Mouse (Mus musculus): Measurements from ENCODE around the gene Gtf2h4.

The Gtf2h4 gene

DNA sequence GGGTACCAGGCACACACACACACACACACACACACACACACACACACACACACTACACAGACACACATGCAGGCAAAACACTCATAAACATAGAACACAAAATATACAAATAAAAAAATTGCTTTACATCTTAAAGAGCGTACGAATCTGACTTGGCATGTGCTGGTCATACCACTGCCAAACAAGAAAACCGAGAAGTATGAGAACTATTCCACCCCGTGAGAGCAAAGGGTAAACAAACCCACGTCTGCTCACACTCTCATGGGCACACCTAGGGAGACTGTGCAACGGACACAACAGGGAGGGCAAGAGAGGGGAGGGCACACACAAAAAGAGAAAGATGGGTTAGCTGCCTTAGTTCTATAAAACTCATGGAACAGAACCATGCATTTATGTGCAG, 23.2 kb upstream of the Gtf2h4 start:
- DNase-seq, result no peak

- no peak for DNase-seq
These were observed 21.8 kb upstream of the Gtf2h4 start for GRCm38 (mm10) chr17:35695289-35695688.

- no peak for DNase-seq
These were observed 20.4 kb upstream of the Gtf2h4 start for GRCm38 (mm10) chr17:35693906-35694305.

DNA sequence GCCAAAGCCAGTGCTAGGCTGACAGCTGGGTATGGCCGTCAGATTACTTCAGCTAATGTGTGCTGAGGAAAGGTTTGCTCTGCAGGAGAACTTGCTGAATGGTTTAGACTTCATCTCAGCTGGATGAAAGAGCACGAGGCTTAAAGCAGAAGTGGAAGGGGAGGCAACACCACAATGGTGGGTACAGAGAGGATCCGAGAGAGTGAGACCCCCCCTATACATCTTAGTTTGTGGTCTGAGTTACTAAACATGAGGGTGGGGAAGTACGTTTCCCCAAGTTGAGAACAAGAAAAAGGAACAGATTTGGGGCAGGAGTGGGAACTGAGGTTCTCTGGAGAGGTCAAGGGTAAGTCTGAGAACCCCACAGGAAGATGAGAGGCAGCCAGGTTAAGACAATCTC, 18.8 kb upstream of the Gtf2h4 start:
- DNase-seq, result no peak

- no peak for DNase-seq
These were observed 18.3 kb upstream of the Gtf2h4 start for GRCm38 (mm10) chr17:35691811-35692210.

GRCm38 (mm10) chr17:35689936-35690645, 16.6 kb upstream of the Gtf2h4 start:
- DNase-seq, result no peak

GRCm38 (mm10) chr17:35688347-35689175, 15.0 kb upstream of the Gtf2h4 start:
- DNase-seq, result no peak

DNA sequence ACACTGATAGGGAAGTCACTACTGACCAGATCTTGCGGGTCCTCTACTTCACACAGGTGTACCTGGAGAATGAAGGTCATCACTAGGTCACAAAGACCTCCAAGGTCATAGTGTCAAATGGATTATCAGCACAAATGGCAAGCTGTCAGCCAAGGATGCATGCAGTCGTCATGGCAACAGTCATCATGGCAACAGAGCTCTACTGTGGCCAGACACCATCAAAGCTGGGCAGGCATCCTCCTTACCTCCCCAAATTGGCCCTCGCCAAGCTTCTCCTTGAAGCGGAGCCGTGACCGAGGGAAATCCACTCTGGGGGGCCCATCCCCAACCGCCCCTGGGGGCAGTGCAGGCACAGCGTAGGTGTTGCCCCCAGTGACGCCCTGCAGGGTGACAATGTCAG, 11.5 kb upstream of the Gtf2h4 start:
- DNase-seq, result no peak

DNA sequence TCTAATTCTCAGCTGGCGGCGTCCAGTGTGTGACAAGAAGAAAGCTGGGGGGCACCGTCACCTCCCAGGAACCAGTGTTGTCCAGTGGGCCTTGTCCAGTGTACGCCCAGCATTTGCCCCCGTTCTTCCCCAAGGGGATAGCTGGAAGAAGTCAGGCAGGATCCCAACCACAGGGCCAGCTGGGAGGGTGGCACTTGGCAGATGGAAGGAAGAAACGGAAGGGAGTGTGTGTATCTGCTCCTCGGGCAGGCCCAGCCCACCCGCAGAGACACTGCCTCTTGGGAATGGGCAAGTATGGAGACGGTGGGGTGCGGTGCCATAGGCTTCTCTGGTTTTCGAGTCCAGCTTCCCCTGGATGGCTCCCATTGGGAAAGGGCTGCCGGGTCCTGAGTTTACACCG, 8.4 kb upstream of the Gtf2h4 start:
- DNase-seq, result no peak

DNA sequence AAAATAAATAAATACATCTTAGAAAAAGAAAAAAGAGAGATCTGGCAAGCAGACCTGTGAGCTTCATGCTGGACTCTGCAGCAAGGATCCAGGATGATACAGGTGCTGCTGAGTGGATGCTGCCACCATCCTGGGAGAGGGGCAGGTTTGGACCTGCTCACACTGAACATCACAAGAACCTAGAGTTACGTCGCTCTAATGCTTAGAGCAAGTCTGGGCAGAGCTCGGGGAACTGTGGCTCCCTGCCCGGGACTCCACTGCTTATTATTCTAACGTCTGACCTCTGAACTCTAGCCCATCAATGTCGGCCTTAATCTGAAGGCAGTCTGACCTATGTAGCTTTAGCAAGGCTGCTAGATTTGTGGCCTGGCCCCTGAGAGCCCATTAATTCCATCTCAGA, 7.1 kb upstream of the Gtf2h4 start:
- DNase-seq, result no peak

DNA sequence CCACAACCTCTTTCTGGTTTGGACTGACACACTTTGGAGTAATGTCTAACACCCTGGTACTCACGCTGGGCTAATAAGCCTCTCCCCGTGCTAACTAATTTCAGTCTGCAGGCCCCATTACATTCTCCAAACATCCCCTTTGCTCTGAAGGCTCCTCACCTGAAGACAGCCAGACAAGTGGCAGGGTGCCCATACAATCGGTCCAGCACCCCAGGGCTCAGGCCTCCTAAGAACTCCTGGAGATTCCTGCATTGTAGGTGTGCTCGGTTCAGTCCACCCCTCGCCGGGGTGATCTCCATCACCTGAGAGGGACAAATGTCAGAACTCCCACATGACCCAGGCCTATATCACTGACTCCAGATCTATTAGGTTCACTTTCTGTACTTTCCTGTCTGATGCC, 1.0 kb downstream of the Gtf2h4 start:
- no peak for DNase-seq

DNA sequence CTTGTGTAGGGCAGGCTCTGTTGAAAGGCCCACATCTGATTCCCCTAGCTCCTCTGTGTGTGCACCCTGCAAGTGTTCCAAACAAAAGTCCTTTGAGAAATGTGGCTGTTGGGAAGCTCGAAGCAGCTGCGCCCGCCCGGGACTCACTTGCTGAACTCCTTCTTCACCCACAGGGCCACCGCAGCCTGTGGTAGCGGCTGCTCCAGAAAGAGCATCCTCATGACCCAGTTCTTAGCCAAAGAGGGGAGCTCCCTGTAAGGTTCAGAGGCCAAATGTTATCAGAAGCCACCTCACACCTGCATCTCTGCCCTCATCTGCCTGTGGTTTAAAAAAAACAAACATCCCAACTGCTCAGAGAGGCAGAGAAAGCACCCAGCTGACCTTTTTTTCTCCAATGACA, 1.7 kb downstream of the Gtf2h4 start:
- DNase-seq, result no peak

DNA sequence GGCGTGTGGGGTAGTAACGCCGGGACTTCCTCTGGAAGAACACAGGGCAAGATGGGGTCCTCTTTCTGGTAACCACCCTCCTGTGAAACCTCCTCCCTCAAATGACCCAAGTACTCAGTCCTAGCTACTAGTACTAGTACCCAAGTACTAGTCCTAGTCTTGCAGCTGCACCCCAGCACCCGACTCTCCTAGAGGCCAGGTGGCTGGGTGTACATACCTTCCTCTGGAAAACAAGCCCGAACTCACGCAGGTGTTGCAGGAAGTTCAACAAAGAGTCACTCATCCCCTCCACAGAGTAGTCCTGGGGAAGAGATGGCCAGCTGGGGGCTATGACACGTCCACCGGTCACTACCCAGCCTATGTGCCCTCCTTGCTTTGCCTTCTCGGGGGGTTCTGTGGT, 3.8 kb downstream of the Gtf2h4 start:
- DNase-seq, result no peak

GRCm38 (mm10) chr17:35667334-35668065, 6.0 kb downstream of the Gtf2h4 start, which contains the start of gene Vars2:
TSS of gene Vars2 (minus strand) at chr17:35667592.
- peak; percentile 94 to 99 for DNase-seq

- no peak for DNase-seq
These were observed 6.7 kb downstream of the Gtf2h4 start for GRCm38 (mm10) chr17:35666851-35667256.

- DNase-seq, result peak in 1 of 2 experiments; percentile 23
These were observed 7.5 kb downstream of the Gtf2h4 start for GRCm38 (mm10) chr17:35665957-35666515.

DNA sequence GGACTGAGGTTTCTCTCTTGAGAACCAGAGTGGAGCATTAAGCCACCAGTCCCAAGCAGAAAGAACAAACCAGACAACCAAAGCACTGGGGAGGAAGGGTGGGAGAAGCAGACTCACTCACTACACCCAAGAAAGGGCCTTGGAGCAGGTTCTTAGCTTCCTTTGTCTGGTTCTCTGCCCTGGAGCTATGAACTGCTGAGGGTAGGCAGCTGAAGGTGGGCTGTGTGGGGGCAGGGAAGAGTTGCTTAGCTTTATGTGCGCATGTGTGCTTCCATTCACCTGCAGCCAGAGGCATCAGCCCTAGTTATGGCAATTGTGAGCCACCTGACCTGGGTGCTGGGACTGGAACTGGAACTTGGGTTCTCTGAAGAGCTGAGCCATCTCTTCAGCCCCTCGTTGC, 20.5 kb downstream of the Gtf2h4 start:
- no peak for DNase-seq

DNA sequence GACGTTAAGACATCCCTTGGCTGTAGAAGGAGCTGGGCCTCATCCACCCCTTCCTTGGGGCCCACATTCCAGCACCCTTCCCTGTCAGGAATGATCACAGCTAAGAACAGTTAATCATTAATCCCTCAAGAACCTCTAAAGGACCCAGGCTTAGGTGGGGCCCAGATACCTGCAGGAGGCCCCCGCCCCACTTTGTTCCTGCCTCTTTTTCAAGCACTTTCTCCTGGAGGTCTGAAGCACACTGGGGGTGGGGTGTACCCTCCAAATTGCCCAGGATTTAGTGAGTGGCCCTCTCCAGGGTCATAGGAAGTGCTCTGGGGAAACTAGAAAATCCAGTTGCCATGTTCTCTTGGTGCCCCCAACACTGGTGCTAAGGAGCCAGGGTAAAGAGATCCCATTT, 24.1 kb downstream of the Gtf2h4 start:
- DNase-seq, result no peak

GRCm38 (mm10) chr17:35643609-35644236, 29.8 kb downstream of the Gtf2h4 start, which contains the start of gene Mucl3:
TSS of gene Mucl3 (minus strand) at chr17:35643695.
- no peak for DNase-seq

GRCm38 (mm10) chr17:35639352-35639751, 34.2 kb downstream of the Gtf2h4 start:
- DNase-seq, result no peak

DNA sequence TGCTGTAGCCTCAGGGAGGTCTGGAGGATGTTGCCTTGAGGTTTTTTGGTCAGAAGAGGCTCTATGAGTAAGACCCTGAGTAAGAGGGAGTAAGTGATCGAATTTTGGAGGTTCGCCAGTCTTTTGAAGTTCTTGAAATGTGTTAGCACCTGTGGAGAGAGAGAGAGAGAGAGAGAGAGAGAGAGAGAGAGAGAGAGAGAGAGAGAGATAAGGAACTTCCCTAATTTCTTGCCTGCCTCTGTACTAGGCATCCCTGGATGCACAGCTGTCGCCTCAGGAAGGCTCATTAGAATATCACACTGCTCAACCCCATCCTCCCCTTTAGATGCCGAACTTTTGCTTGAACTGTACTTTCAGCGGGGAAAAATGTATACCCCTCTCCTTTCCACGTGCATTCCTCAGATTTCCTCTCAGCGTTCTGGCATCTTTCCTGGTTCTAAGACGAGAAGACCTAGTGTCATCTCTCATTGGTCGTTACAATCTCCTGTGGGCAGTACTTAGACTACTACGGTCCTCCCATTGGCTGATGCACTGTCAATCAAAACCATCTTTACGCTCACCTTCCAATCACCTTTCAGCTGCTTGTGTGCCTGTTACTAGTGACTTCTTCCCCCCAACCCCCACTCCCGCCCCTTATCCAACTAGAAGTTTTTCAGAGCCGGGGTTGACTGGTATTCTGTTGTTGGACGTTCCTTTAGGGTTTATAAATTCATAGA, 34.9 kb downstream of the Gtf2h4 start:
- DNase-seq, result peak in 1 of 2 experiments; percentile 17

- DNase-seq, result peak in 1 of 2 experiments; percentile 18
These were observed 37.2 kb downstream of the Gtf2h4 start for GRCm38 (mm10) chr17:35636363-35636762.
